Mouse (Mus musculus): ENCODE results near the gene Rtraf. TPM values are rescaled to one million over a fixed set of nuclear protein-coding genes. Genes with fewer than 3 reads are reported as not detected.

Rtraf gene
- total RNA-seq, 1 experiment from 2014 or later: 69.2 TPM

DNA sequence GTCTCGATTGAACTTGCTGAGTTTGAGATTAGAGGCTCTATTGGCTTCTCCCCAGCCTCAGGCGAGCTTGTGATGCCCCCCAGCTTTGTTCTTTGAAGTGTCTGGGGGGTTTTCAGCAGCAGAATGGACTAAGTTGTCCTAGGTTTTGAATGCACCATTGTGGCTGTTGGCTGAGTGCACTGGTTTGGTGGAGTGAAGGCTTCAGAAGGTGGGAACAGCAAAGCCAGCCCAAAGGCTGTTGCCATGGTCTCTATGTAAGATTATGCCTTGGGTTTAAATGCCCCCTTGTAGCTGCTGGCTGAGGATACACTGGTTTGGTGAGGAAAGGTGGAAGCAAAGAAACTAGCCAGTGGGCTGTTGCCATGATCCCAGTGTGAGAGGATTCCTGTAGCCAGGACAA is 23.1 kb downstream of the Rtraf start:
- DNase-seq: no peak

DNA sequence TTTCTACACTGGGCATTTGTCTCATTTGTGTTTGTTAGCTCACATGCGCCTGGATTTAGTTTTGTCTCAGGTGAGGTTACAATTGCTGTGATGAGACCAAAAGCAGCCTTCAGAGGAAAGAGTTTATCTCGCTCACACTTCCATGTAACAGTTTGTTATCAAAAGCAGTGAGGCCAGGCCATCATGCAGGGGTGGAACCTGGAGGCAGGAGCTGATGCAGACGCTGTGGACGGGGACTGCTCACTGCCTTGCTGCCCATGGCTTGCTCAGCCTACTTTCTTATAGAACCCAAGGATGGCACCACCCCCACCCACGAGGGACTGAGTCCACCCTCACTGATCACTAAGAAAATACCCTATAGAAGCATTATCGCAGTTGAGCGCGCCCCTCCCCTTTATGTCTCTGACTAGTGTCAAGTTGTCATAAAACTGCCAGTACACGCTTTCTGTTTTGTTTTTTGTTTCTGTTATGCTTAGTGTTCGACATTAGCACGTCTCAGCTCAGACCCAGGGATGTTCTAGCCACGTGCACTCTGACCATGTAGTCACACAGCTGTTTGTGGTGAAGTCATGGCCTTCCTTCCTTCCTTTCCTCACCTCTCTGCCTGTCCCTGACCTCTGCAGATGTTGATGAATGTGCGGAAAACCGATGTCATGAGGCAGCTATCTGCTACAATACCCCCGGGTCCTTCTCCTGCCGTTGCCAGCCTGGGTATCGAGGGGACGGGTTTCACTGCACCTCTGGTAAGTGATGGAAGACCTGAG is 26.9 kb downstream of the Rtraf start:
- no peak for DNase-seq

DNA sequence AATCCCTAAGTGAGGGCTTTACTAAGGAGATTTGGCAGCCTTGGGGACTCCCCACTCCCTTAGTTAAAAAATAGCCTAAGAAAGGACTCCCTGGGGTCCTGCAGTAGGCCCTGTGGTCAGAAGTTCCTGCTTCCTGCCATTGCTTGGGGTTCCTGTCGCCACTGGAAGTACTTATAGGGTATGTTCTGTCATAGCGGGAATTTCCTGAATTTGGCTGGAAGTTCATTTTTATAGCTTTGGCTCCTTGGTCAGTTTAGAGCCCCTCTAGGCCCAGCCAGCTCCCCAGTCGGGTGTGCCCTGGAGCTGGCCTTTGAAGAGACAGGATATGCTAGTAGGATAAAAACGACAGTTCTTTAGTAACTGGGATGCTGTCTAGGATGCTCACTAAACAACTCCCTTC is 28.7 kb downstream of the Rtraf start:
- no peak for DNase-seq

DNA sequence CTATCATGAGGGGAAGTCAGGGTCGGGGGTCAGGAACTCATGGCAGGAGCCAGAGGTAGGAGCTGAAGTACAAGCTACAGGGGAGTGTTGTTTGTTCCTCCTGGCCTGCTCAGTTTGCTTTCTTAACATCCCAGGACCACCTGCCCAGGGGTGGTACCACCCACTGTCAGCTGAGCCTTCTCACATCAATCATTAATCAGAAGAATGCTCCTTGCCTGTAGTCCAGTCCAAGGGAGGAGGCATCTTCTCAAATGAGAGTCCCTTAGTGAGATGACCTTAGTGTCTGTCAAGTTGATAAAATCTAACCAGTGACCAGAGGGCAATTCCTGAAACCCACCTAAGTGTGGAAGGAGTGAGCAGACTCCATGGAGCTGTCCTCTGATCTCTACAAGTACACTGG is 35.2 kb downstream of the Rtraf start:
- no peak for DNase-seq

DNA sequence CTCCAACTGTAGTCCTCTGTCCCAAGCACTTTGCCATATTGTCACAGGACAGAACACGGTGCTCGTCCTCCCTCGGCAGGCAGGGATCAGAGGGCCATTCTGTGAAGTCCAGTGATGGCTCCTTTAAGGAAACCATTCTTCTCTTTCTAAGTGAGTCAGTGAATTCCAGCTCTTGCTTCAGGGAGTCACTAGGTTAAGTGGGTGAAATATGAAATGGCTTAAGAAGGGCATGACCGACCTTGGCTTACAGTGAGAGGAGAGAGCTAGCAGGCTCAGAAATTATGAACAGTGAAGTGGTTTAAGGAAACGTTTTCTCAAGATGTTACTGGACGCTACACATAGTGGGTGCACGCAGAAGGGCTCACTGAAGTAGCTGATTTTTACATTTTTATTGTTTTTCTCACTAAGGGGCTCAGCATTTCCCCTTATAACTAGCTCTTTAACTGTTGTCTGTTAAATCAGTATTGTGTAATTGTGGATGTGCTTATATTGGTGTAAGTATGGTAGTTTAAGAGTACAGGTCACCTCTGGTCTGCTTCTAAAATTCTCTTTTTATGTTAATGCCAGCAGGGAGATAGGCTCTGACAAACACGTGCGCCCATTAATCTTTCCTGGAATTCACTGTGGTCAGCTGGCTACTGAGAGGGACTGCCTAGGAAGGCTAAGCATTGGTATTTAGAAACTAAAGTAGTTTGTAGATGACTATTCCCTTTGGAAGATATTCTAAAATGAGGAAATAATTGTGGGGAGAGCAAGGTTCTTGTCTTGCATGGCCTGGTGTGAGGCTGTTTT is 37.6 kb downstream of the Rtraf start:
- no peak for DNase-seq

DNA sequence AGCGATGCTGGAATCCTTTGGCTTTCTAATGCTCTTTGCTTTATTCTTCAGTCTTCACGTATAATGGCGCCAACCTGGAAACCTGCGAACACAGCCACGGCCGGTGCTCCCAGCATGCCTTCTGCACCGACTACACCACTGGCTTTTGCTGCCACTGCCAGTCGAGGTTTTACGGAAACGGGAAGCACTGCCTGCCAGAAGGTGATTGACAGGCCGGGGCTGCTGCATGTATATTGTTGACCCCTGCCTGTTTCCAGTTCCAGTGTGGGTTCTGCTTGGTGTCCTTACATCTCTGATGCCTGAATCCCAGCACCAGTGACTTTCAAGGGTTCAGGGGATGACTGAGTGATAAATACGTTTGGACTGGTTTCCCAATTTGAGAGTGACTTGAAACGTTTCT is 45.7 kb downstream of the Rtraf start:
- no peak for DNase-seq

DNA sequence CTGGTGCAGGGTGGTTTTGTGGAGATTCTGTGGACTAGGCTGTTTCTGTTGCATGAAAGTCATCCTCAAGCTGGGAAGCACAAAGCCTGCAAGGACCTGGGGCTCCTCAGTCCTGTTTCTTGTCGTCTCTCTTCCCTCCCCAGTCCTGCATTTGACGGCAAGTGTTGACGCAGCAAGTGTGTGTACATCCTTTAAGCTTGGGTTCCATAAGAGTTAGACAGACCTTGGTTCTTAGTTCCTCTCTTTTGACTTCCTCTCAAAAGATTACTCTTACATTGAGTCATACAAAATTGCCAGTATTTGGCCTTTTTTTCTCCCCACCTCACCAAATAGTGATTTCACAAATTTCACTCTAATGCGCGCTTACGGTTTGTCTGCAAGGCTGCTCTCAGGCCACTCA is 46.3 kb downstream of the Rtraf start:
- no peak for DNase-seq

DNA sequence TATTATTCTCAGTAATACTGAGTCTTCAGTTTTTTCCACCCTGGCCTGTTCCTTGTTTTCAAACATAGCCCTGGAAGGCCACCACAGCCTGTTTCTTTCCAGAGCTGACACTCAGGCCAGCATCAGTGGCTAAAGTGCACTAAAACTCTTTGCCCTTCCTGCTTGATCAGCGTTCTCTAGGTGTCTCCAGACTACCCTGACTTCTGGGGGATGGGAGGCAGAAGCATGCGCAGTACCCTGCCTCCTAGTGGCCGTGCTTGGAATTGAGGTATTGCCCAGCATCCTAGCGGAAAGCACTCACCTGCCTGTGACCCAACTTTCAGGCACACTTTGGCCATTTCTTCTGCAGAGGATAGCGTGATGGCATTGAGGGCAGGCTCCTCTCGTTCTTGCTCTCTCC is 46.7 kb downstream of the Rtraf start:
- peak; percentile 27 for DNase-seq

DNA sequence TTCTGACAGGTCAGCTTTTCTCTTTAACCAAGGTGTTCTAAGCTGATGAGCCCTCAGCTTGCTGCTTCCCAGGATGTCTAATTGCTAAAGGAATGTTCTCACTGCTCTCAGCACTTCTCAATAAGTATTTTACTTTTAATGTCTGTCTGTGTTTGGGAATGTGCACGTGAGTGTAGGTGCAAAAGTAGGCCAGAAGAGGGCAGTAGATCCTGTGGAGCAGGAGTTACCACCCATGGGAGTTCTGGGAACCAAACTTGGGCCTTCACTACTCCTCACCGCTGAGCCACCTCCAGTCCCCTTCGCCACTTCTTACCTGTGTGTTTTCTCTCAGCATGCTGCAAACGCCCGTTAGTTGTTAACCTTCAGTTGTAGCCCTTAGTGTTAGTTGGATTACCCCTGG is 47.4 kb downstream of the Rtraf start:
- DNase-seq: no peak

DNA sequence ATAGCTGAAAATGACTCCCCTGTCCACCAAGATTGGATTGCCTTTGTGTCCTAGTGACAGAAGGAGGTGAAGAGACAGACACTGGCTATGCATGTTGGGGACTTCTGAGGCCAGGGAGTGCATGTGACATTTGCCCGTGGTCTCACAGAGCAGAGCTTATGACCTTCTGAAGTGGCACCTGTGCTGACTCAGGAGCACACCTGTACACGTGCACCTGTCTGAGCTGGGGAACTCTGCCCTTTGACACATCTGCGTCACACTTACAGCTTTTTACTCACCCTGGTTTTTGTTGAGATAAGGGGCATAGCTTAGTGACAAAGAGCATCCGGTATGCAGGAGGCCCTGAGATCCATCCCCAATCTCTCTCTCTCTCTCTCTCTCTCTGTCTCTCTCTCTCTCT is 48.1 kb downstream of the Rtraf start:
- no peak for DNase-seq

DNA sequence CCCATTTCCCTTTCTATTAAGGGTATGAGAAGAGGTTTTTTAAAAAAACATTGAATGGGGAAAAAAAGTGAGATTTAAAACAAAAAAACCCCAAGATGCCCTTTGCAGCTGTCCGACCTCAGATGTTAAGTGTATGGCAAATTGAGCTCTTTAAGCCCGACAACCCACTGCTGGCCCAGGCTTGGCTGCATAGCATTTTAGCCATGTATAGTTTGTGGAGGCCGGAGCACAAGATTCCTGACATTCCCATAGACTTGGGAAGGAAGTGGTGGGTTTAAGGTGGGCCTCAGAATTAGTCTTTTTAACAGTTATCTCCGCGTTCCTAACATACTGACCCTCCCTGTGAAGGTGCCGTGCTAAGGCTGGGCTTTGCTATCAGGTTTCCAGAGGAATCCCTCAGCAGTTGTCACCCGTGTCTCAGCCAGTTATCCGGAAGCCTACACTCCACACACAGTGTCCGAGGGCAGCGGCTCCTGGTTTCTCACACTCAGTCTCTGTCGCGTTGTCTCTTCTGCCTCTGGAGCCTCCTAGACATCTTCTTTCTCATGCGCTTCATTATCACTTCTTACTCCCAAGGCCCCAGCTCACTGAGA is 49.5 kb downstream of the Rtraf start:
- DNase-seq: no peak

DNA sequence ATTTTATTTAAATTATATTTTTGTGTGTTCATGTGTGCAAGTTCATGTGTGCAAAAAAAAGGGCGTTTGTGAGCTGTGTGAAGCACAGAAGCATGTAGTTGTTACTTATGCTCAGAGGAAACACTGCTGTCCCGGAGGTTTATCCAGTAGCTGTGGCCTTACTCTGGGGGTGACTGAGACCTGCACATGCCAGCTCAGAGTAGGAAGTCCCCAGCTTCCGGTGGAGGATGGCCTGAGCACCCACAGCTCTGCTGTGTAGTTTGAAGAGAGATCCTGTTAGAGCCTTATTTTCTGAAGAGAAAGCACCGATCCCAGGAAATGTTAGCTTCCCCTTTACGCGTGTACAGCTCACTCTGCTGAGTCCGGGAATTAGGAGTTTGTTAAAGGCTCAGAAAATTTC is 52.5 kb downstream of the Rtraf start:
- DNase-seq: no peak

DNA sequence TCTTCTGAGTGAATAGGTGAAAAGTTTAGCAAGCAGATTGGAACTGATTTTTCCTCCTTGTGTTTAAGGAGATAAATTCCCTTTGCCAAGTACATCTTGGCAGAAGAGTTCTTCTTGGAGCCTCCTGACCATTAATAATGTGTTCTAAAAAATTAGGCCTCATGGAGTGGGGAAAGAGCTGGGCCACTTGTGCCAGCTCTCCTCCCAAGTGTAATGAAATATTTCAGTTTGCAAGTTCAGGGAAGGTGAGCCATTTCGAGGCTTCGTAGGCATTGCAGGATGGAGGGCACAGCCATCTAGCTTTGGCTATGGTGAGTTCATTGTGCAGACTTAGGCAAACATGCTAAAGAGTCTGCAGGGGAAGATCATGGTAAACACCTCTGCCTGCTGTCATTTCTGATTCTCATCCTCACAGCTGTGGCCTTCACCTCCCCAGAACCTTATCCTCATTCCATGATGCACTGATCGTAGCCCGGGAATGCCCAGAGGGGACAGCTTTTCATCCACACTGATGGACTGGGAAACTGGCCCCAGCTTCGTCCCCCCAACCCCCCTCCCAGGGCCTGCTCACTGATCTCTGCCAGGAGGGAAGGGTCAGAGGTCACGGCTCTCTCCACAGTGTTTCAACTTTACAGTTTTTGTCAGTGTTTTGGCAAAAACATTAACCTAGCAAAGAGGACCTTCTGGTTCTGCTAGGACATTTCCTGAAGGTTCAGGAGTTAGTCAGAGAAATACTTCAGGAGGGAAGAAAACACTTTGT is 54.0 kb downstream of the Rtraf start:
- no peak for DNase-seq

DNA sequence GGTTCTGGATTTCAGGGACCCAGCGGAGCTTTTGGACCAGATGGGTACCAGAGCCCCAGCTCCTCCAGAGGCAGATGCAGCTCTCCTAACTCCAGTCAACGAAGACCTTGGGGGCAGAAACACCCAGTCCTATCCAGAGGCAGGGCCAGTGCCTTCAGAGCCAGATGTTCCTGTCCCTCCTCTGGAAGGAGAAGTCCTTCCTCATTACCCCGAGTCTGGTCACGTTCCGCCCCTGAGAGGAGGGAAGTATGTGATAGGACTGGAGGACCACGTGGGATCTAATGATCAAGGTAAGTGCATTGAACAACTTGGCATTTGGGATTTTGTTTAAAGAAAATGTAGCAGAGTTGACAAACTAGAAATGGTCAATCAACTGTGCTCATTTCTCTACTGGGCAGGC is 55.0 kb downstream of the Rtraf start:
- no peak for DNase-seq

DNA sequence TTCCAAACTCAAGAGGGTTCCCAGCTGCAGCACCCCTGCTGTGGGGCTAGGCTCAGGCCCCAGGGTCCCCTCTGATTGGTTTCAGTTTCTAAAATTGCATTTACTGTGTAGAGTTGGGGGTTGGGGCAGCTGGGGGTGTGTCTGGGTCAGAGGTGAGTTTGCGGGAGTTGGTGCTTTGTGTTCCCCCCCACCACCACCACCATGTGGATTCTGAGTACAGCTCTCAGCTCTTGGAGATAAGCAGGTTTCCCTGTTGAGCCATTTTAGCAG is 57.3 kb downstream of the Rtraf start:
- no peak for DNase-seq

DNA sequence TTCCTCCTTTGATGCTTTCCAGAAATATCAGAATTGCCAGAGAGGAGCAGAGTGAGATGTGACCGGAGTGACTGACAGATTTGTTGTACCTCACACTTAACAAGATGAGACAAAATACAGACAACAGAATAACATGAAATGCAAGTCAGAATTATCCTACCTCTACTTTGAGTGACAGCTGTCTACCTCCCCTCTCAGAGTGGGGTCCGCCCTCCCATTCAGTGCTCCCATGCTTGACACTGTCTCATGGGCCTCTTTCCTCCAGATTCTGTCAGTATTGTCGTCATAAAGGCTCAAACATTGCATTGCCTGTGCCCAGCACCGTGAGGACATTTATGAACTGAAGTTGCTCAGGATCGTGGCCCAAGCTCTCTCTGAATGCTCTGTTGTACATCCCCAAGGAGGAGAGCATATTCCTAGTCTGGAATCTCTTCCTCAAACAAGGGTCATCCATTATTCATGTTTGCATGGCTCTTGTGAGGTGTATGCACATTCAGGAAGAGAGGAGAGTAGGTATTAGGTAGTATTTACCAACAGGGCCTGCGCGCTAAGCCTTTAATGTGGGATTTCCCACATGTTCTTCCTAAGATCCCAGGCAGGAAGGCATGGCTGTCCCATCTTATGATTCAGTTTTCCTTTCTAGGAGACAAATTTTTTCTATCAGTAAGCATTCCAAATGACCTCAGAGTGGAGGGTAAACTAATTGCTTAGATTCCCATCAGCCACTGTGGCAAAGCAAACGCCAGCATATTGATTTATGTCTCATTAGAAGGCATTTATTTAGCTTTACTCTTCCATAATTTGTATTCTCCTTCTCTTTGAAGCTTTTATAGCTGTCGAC is 57.9 kb downstream of the Rtraf start:
- no peak for DNase-seq

DNA sequence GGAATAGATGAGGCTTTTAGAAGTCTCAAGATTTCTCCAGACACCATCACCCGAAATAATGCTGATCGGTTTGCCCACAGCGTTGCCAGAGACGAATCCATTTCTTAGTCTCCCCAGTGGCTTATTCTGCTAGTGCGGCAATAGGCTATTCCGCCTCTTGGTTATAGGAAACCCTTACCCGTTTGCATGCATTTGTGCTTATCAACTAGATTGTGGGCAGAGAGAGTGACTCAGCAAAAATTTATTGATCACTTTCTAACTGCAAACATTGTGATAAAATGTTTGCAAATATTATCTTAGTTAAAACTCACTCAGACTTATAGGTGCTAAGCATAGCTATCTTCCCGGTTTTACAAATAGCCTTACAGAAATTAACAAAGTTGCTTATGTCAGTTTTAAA is 59.3 kb downstream of the Rtraf start:
- DNase-seq: no peak

DNA sequence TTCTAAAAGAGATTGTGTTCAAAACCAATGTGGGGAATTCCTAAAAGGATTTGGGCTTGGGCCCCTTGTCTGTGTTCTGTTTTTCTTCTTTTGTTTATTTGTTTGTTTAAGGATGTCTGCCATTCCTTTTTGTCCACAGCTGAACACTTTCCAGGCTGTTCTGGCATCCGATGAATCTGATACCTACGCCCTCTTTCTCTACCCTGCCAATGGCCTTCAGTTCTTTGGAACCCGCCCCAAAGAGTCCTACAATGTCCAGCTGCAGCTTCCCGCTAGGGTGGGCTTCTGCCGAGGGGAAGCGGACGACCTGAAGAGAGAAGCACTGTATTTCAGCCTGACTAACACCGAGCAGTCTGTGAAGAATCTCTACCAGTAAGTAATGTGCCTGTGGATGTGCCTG is 60.1 kb downstream of the Rtraf start:
- DNase-seq: no peak

DNA sequence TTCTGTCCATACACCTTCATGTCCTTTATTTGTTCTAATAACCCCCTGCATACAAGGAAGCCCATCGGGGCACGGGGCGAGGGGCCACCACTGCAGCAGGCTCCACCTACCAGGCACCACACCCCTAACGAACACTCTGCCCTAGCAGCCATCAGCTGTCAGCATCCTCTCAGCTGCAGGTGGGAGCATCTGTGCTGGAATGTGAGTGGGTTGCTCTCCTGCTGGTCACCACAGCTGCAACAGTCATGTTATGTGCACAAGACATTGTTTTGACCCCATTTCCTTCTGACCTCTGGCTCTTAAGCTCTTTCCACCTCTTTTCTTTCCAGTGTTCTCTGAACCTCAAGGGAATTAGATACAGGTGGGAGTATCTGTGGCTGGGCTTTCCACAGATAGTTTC is 61.6 kb downstream of the Rtraf start:
- DNase-seq: no peak
